Mouse (Mus musculus) inflammation-experienced regulatory T-cells (primary cell): ENCODE measurements around the gene Gapvd1. TPM values are rescaled to one million over a fixed set of nuclear protein-coding genes. Genes with fewer than 3 reads are reported as not detected.

Source experiments
- polyA plus RNA-seq, 2 experiments: library from polyadenylated mRNA; unstranded; fragments of 100-300 nt; shearing (Covaris generic); gene quantifications; one replicate each; pipeline ENCODE4 v1.2.1; 2017

Gene Gapvd1
- polyA plus RNA-seq: 100 to 1,000 TPM in 1 of 2 experiments, 10 to 100 TPM in 1; 90.8 to 106 TPM

DNA sequence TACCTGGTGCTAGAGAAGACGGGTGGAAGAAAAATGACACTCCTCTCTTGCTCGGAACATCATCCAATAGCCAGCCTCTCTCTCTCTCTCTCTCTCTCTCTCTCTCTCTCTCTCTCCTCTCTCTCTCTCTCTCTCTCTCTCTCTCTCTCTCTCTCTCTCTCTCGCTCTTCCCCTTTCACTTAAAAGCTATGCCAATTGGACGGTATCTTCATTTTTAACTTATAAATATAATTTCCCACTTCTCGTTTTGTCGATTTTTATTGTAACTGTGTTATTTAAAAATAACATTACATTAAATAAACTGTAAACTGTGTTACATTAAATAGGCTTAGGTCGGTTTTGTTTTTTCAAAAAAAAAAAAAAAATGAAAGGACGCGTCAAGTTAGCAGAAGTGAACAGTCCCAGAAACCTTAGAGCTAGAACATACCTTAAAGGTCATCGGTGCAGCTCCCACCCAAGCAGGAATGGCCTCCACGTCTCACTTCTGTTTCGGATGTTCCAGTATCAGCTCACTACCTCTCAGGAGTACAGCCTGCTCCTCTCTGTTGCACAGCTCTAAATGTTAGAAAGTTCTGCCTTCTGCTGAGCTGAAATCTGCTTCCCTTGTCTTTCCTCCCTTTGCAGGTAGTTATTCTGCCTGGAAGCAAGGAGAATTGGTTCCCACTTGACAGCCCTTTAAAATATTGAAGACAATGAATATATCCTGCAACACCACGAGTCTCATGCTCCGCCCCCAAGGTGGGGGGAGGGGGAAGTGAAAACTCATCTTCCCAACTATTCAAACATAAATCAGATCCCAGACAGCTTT is at the start of gene Gapvd1:
Gene Gapvd1 (minus strand): TSS at position 682 of the 808 bp plus-strand sequence.

GRCm38 (mm10) chr2:34799357-34800256 is 44.6 kb upstream of the Gapvd1 start, which contains the start of gene Rabepk:
Gene Rabepk, minus strand, starts transcription at chr2:34799912.

DNA sequence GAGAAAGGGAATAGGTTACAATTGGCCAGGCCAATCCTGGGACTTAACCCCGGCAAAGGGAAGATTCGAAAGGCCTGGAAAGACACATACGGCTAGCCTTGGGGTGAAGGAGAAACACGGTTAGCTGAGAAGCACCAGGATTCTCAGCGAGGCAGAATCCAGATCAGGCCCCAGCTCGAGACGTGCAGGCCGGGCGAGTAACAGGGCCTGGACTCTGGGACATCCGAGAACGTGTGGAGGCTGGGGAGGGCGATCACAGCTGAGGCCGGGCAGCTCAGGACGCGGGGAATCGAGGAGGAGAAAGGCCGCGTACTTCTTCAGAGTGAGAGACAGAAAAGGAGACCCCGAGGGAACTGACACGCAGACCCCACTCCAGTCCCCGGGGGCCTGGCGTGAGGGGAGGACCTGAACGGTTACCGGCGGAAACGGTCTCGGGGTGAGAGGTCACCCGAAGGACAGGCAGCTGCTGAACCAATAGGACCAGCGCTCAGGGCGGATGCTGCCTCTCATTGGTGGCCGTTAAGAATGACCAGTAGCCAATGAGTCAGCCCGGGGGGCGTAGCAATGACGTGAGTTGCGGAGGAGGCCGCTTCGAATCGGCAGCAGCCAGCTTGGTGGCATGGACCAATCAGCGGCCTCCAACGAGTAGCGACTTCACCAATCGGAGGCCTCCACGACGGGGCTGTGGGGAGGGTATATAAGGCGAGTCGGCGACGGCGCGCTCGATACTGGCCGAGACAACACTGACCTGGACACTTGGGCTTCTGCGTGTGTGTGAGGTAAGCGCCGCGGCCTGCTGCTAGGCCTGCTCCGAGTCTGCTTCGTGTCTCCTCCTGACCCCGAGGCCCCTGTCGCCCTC is 16.6 kb upstream of the Gapvd1 start, which contains the start of gene Hspa5:
Gene Hspa5 (plus strand): TSS at position 603 of the 859 bp plus-strand sequence.

Other genes with a start within 250 kb of the Gapvd1 start
- 100 to 1,000 TPM; 527 to 549 TPM for gene Hspa5, start 16.7 kb upstream of the Gapvd1 start, polyA plus RNA-seq
- gene Rabepk, start 44.7 kb upstream of the Gapvd1 start, polyA plus RNA-seq: 10 to 100 TPM; 39.0 to 45.3 TPM
- gene Fbxw2, start 71.1 kb upstream of the Gapvd1 start, polyA plus RNA-seq: 100 to 1,000 TPM; 142 to 154 TPM
- under 1 TPM; 0.18 to 0.33 TPM for gene Gm34653, start 77.8 kb upstream of the Gapvd1 start, polyA plus RNA-seq
- gene Cutal, start 119.2 kb upstream of the Gapvd1 start, polyA plus RNA-seq: under 1 TPM in 1 of 2 experiments, not detected in 1; 0.29 TPM
- gene Psmd5, start 119.7 kb upstream of the Gapvd1 start, polyA plus RNA-seq: 100 to 1,000 TPM in 1 of 2 experiments, 10 to 100 TPM in 1; 97.6 to 110 TPM
- gene Phf19, start 158.8 kb upstream of the Gapvd1 start, polyA plus RNA-seq: 1 to 10 TPM; 2.2 to 3.2 TPM
- gene Traf1, start 206.5 kb upstream of the Gapvd1 start, polyA plus RNA-seq: 100 to 1,000 TPM; 305 to 432 TPM